Mouse (Mus musculus): ENCODE results near the gene Cd5. TPM values are rescaled to one million over a fixed set of nuclear protein-coding genes. Genes with fewer than 3 reads are reported as not detected.

The Cd5 gene
- polyA plus RNA-seq, 1 experiment from 2014 or later: 1.4 TPM

- Histone ChIP-seq H3K27ac (replicated peaks in 1 of 2; ENCODE audit: control insufficient read depth in 1 of 2, insufficient read depth in 1 of 2, low read depth in 2 of 2, low read length in 2 of 2) (no peak overlapping the region), H3K4me2 (ENCODE audit: low read length) (no peak overlapping the region), H3K9me3 (ENCODE audit: control insufficient read depth, low read length) (no peaks in the 10 kb centered on the region), H3K36me3 (ENCODE audit: control insufficient read depth, insufficient read depth, low read length) (no peaks in the 10 kb centered on the region), H3K4me1 (ENCODE audit: control insufficient read depth in 2 of 2, insufficient read depth in 2 of 2, low read length in 2 of 2) (peaks cover 17 to 28% of the 10 kb centered on the region in 2 experiments), H3K9ac (ENCODE audit: low read length) (no peak overlapping the region), H3K27me3 (ENCODE audit: control insufficient read depth, insufficient read depth, low read length) (no peaks in the 10 kb centered on the region), H3K4me3 (ENCODE audit: control insufficient read depth in 1 of 2, insufficient read depth in 1 of 2, low read depth in 1 of 2, low read length in 2 of 2) (no peak overlapping the region)
- WGBS: 85% methylated on average over 10 of the region's 10 CpGs
- no peak for ATAC-seq (ENCODE audit: insufficient number of reproducible peaks, insufficient read depth, low FRiP score, low read depth)
Observed at GRCm38 (mm10) chr19:10767631-10768030, 28.8 kb upstream of the Cd5 start.

DNA sequence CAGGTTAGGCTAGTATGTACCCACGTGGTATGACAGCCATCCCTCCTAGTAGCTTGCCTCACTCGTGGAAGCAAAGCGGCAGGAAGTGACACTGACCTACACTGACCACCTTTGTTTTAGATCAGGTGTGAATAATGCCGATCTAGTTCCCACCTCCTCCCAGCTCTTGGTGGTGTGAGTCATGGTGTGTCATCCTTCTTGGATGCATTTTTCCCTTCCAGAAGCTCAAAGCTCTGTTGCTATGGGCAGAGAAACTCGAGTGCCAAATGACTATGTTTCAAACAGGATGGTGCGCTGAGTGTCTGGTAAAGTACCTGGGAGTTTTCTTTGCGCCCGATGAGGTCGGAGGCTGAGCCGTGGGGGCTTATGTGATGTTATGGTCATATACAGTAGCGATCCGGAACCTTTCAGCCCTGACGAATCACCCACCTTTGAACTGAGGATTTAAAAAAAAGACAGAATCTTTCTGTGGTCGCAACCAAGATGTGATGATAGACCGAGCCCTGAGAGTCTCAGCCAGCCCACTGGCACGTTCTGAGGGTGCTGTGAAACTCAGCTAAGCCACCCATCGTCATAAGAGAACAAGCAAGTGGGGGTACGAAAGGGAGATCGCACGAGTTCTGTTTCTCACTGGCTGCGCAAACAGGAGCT is 24.7 kb upstream of the Cd5 start:
- no peaks in the 10 kb centered on the region for H3K36me3 ChIP-seq (ENCODE audit: control insufficient read depth, insufficient read depth, low read length)
- no peak overlapping the region for H3K4me3 ChIP-seq (ENCODE audit: control insufficient read depth in 1 of 2, insufficient read depth in 1 of 2, low read depth in 1 of 2, low read length in 2 of 2)
- no peak overlapping the region for H3K9ac ChIP-seq (ENCODE audit: low read length)
- no peak overlapping the region for H3K4me2 ChIP-seq (ENCODE audit: low read length)
- H3K27me3 ChIP-seq (ENCODE audit: control insufficient read depth, insufficient read depth, low read length): no peaks in the 10 kb centered on the region
- H3K9me3 ChIP-seq (ENCODE audit: control insufficient read depth, low read length): no peaks in the 10 kb centered on the region
- no peak for ATAC-seq (ENCODE audit: insufficient number of reproducible peaks, insufficient read depth, low FRiP score, low read depth)
- H3K4me1 ChIP-seq (ENCODE audit: control insufficient read depth in 2 of 2, insufficient read depth in 2 of 2, low read length in 2 of 2): peaks cover 16 to 31% of the 10 kb centered on the region in 2 experiments
- WGBS: 77% methylated on average over 21 of the region's 21 CpGs
- H3K27ac ChIP-seq (replicated peaks in 1 of 2; ENCODE audit: control insufficient read depth in 1 of 2, insufficient read depth in 1 of 2, low read depth in 2 of 2, low read length in 2 of 2): no peak overlapping the region

DNA sequence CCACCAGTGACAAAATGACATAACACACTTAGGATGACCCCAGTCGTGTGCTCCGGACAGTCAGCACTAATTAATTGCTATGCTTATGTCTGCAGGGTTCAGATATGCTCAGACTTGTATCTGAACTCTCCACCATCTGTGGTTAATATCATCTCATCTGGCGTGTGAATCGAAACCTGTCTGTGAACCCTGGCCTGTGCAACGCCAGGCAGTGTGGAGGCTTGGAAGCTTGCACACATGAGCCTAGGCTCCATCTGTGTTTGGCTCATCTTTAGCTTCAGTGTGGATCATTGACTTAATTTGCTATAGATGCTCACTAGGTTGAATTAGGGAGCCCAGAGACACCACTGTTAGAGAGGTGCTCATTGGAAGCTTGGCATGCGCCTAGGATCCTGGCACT is 23.7 kb upstream of the Cd5 start:
- Histone ChIP-seq H3K4me3 (ENCODE audit: control insufficient read depth in 1 of 2, insufficient read depth in 1 of 2, low read depth in 1 of 2, low read length in 2 of 2) (no peak overlapping the region), H3K4me2 (ENCODE audit: low read length) (no peak overlapping the region), H3K27ac (replicated peaks in 1 of 2; ENCODE audit: control insufficient read depth in 1 of 2, insufficient read depth in 1 of 2, low read depth in 2 of 2, low read length in 2 of 2) (no peak overlapping the region), H3K9me3 (ENCODE audit: control insufficient read depth, low read length) (no peaks in the 10 kb centered on the region), H3K4me1 (ENCODE audit: control insufficient read depth in 2 of 2, insufficient read depth in 2 of 2, low read length in 2 of 2) (peaks cover 15 to 27% of the 10 kb centered on the region in 2 experiments), H3K36me3 (ENCODE audit: control insufficient read depth, insufficient read depth, low read length) (no peaks in the 10 kb centered on the region), H3K27me3 (ENCODE audit: control insufficient read depth, insufficient read depth, low read length) (no peaks in the 10 kb centered on the region), H3K9ac (ENCODE audit: low read length) (no peak overlapping the region)
- ATAC-seq (ENCODE audit: insufficient number of reproducible peaks, insufficient read depth, low FRiP score, low read depth): no peak
- 80% methylated on average over 6 of the region's 6 CpGs for WGBS

DNA sequence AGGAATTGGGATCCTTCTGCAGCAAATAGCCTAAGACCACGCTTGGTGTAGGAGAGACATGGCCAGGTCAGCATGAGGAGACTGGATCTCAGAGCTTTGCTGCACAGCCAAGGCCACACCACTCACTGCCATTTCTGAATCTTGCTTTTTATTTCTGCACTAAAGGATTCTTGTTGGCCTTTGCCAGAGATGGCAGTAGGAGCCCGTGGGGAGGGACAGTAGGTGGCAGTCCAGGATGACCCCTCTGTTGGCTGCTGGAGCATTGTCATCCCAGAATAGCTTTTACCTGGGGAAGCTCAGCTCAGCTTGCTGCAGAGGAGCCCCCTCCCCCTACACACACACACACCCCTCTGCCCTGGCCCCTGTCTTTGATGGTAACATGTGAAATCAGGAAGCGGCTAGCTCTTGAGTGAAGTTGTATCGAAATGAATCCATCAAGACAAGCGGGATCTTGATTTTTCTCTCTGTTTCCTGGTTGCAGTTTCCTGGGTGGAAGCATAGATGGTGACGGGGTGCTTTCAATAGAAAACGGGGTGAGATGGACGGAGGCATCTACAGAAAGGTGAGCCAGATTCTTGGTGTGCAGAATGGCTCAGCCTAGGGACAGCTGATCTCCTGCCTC is 23.1 kb upstream of the Cd5 start:
- Histone ChIP-seq H3K4me1 (ENCODE audit: control insufficient read depth in 2 of 2, insufficient read depth in 2 of 2, low read length in 2 of 2) (peaks cover 15 to 27% of the 10 kb centered on the region in 2 experiments), H3K27me3 (ENCODE audit: control insufficient read depth, insufficient read depth, low read length) (no peaks in the 10 kb centered on the region), H3K9me3 (ENCODE audit: control insufficient read depth, low read length) (no peaks in the 10 kb centered on the region), H3K4me3 (ENCODE audit: control insufficient read depth in 1 of 2, insufficient read depth in 1 of 2, low read depth in 1 of 2, low read length in 2 of 2) (no peak overlapping the region), H3K9ac (ENCODE audit: low read length) (no peak overlapping the region), H3K27ac (replicated peaks in 1 of 2; ENCODE audit: control insufficient read depth in 1 of 2, insufficient read depth in 1 of 2, low read depth in 2 of 2, low read length in 2 of 2) (no peak overlapping the region), H3K36me3 (ENCODE audit: control insufficient read depth, insufficient read depth, low read length) (no peaks in the 10 kb centered on the region), H3K4me2 (ENCODE audit: low read length) (no peak overlapping the region)
- ATAC-seq (ENCODE audit: insufficient number of reproducible peaks, insufficient read depth, low FRiP score, low read depth): no peak
- WGBS: 82% methylated on average over 8 of the region's 8 CpGs

GRCm38 (mm10) chr19:10759983-10760831 is 21.4 kb upstream of the Cd5 start:
- H3K9ac ChIP-seq (ENCODE audit: low read length): no peak overlapping the region
- no peaks in the 10 kb centered on the region for H3K9me3 ChIP-seq (ENCODE audit: control insufficient read depth, low read length)
- peaks cover 15 to 27% of the 10 kb centered on the region in 2 experiments for H3K4me1 ChIP-seq (ENCODE audit: control insufficient read depth in 2 of 2, insufficient read depth in 2 of 2, low read length in 2 of 2)
- ATAC-seq (ENCODE audit: insufficient number of reproducible peaks, insufficient read depth, low FRiP score, low read depth): peak; percentile 73
- H3K36me3 ChIP-seq (ENCODE audit: control insufficient read depth, insufficient read depth, low read length): no peaks in the 10 kb centered on the region
- no peak overlapping the region for H3K4me3 ChIP-seq (ENCODE audit: control insufficient read depth in 1 of 2, insufficient read depth in 1 of 2, low read depth in 1 of 2, low read length in 2 of 2)
- peak overlapping the region; percentile 34 for H3K4me2 ChIP-seq (ENCODE audit: low read length)
- WGBS: 44% methylated on average over 9 of the region's 9 CpGs
- H3K27me3 ChIP-seq (ENCODE audit: control insufficient read depth, insufficient read depth, low read length): no peaks in the 10 kb centered on the region
- peak overlapping the region; percentile 84 to 85 for H3K27ac ChIP-seq (replicated peaks in 1 of 2; ENCODE audit: control insufficient read depth in 1 of 2, insufficient read depth in 1 of 2, low read depth in 2 of 2, low read length in 2 of 2)

GRCm38 (mm10) chr19:10759525-10759924 is 20.7 kb upstream of the Cd5 start:
- Histone ChIP-seq H3K27me3 (ENCODE audit: control insufficient read depth, insufficient read depth, low read length) (no peaks in the 10 kb centered on the region), H3K4me3 (ENCODE audit: control insufficient read depth in 1 of 2, insufficient read depth in 1 of 2, low read depth in 1 of 2, low read length in 2 of 2) (no peak overlapping the region), H3K27ac (replicated peaks in 1 of 2; ENCODE audit: control insufficient read depth in 1 of 2, insufficient read depth in 1 of 2, low read depth in 2 of 2, low read length in 2 of 2) (peak overlapping the region; percentile 84 to 85; a peak in 3 of 4 replicates), H3K4me2 (ENCODE audit: low read length) (peak overlapping the region; percentile 34; the same call in 1 of the 2 replicates), H3K4me1 (ENCODE audit: control insufficient read depth in 2 of 2, insufficient read depth in 2 of 2, low read length in 2 of 2) (peaks cover 15 to 27% of the 10 kb centered on the region in 2 experiments), H3K9ac (ENCODE audit: low read length) (no peak overlapping the region), H3K36me3 (ENCODE audit: control insufficient read depth, insufficient read depth, low read length) (no peaks in the 10 kb centered on the region), H3K9me3 (ENCODE audit: control insufficient read depth, low read length) (no peaks in the 10 kb centered on the region)
- ATAC-seq (ENCODE audit: insufficient number of reproducible peaks, insufficient read depth, low FRiP score, low read depth): no peak

DNA sequence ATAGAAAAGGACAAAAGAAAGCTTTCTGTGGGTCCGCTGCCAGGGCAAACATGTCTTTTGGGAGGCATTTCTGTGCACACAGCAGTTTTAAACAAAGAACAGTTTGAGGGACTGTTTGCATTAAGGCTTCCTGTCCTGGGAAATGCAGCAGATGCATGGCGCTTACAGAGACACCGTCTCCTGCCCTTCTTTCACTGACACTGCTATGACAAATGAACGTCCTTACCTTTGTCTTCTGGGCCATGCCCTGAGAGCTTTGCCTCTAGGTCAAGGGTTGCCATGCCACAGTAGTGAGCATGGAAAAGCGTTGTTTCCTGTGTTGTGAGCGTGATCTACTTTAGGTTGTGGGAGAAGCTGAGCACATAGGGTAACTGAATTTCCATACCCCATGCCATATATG is 19.9 kb upstream of the Cd5 start:
- no peaks in the 10 kb centered on the region for H3K36me3 ChIP-seq (ENCODE audit: control insufficient read depth, insufficient read depth, low read length)
- H3K4me1 ChIP-seq (ENCODE audit: control insufficient read depth in 2 of 2, insufficient read depth in 2 of 2, low read length in 2 of 2): peaks cover 15 to 27% of the 10 kb centered on the region in 2 experiments
- no peaks in the 10 kb centered on the region for H3K27me3 ChIP-seq (ENCODE audit: control insufficient read depth, insufficient read depth, low read length)
- H3K9me3 ChIP-seq (ENCODE audit: control insufficient read depth, low read length): no peaks in the 10 kb centered on the region
- H3K27ac ChIP-seq (replicated peaks in 1 of 2; ENCODE audit: control insufficient read depth in 1 of 2, insufficient read depth in 1 of 2, low read depth in 2 of 2, low read length in 2 of 2): no peak overlapping the region
- no peak overlapping the region for H3K4me3 ChIP-seq (ENCODE audit: control insufficient read depth in 1 of 2, insufficient read depth in 1 of 2, low read depth in 1 of 2, low read length in 2 of 2)
- 73% methylated on average over 6 of the region's 6 CpGs for WGBS
- H3K9ac ChIP-seq (ENCODE audit: low read length): no peak overlapping the region
- ATAC-seq (ENCODE audit: insufficient number of reproducible peaks, insufficient read depth, low FRiP score, low read depth): no peak
- no peak overlapping the region for H3K4me2 ChIP-seq (ENCODE audit: low read length)
